Mouse (Mus musculus) hindbrain, embryonic 13.5 days (tissue): Measurements from ENCODE around the gene Jtb. TPM values are rescaled to one million over a fixed set of nuclear protein-coding genes. Genes with fewer than 3 reads are reported as not detected.

Source experiments
- microRNA-seq: library from miRNA; unstranded; fragments of <30 nt; microRNA quantifications from one replicate; pipeline ENCODE4, GENCODE M21; 2016
- polyA plus RNA-seq: library from polyadenylated mRNA; unstranded; fragments of >200 nt; fragmentation: Nextera tagmentation; extraction: Ambion mirVana; gene quantifications from 2 replicates; pipeline ENCODE4 v1.2.1, GENCODE M21; 2015

Gene Jtb
- polyA plus RNA-seq, 1 experiment from 2014 or later, result 96.1 TPM

Small RNA genes within 50 kb of the gene (microRNA-seq; reads per million reads assigned to microRNA genes)
- gene Mir7012, result not detected

Other genes with a start within 250 kb of the Jtb start
- gene Hax1, start 232.8 kb upstream of the Jtb start, polyA plus RNA-seq, result 127 and 129 TPM in 2 replicates
- 225 and 227 TPM in 2 replicates for gene 4933434E20Rik, start 180.0 kb upstream of the Jtb start, polyA plus RNA-seq
- gene Ubap2l, start 179.0 kb upstream of the Jtb start, polyA plus RNA-seq, result 157 TPM in 2 replicates
- 392 and 415 TPM in 2 replicates for gene Tpm3, start 158.9 kb upstream of the Jtb start, polyA plus RNA-seq
- 0.31 and 0.44 TPM in 2 replicates for gene Nup210l, start 127.5 kb upstream of the Jtb start, polyA plus RNA-seq
- gene Rps27, start 17.9 kb upstream of the Jtb start, polyA plus RNA-seq, result 1,053 and 1,153 TPM in 2 replicates
- 28.9 and 29.8 TPM in 2 replicates for gene Rab13, start 17.9 kb upstream of the Jtb start, polyA plus RNA-seq
- gene Creb3l4, start 11.9 kb downstream of the Jtb start, polyA plus RNA-seq, result 3.0 TPM in 2 replicates
- 52.7 and 54.9 TPM in 2 replicates for gene Slc39a1, start 16.6 kb downstream of the Jtb start, polyA plus RNA-seq
- 18.8 and 19.8 TPM in 2 replicates for gene Crtc2, start 22.6 kb downstream of the Jtb start, polyA plus RNA-seq
- 4.6 and 5.7 TPM in 2 replicates for gene Dennd4b, start 33.6 kb downstream of the Jtb start, polyA plus RNA-seq
- 16.0 and 17.0 TPM in 2 replicates for gene Gatad2b, start 61.6 kb downstream of the Jtb start, polyA plus RNA-seq
- gene Slc27a3, start 158.3 kb downstream of the Jtb start, polyA plus RNA-seq, result 24.9 and 26.5 TPM in 2 replicates
- gene Ints3, start 202.0 kb downstream of the Jtb start, polyA plus RNA-seq, result 29.9 and 30.1 TPM in 2 replicates
- gene Npr1, start 234.3 kb downstream of the Jtb start, polyA plus RNA-seq, result 3.5 and 3.7 TPM in 2 replicates
- 303 and 314 TPM in 2 replicates for gene Ilf2, start 244.5 kb downstream of the Jtb start, polyA plus RNA-seq